Mouse (Mus musculus) kidney, embryonic 14.5 days (tissue): ENCODE results near the gene Fanca. TPM values are rescaled to one million over a fixed set of nuclear protein-coding genes. Genes with fewer than 3 reads are reported as not detected.

Experiments used
- ATAC-seq: fragments of 200-750 bp; cut with Nextera tagmentation; 2 replicates; pipeline ENCODE4 v1.8.0; 2017; ENCODE audit warnings: moderate number of reproducible peaks, mild to moderate bottlenecking, moderate TSS enrichment, moderate library complexity; ENCODE audit not compliant: low FRiP score, low TSS enrichment
- H3K27ac ChIP-seq: fragments of 300-500 bp; sonication (generic); 2 replicates; pipeline ENCODE4 v1.5.1; 2014; ENCODE audit warnings: low read depth, mild to moderate bottlenecking, low read length, moderate library complexity, mixed read lengths
- H3K27me3 ChIP-seq: fragments of 300-500 bp; sonication (generic); 2 replicates; pipeline ENCODE4 v1.6.1; 2014; ENCODE audit warnings: mild to moderate bottlenecking, low read length; ENCODE audit not compliant: control insufficient read depth, insufficient read depth
- H3K36me3 ChIP-seq: fragments of 300-500 bp; sonication (generic); 2 replicates; pipeline ENCODE4 v1.6.1; 2014; ENCODE audit warnings: low read length, mixed read lengths; ENCODE audit not compliant: control insufficient read depth, insufficient read depth
- H3K4me1 ChIP-seq: fragments of 300-500 bp; sonication (generic); 2 replicates; pipeline ENCODE4 v1.6.1; 2014; ENCODE audit warnings: low read length, mixed read lengths; ENCODE audit not compliant: control insufficient read depth, insufficient read depth
- H3K4me2 ChIP-seq: fragments of 300-500 bp; sonication (generic); replicated peaks from 2 replicates; pipeline ENCODE4 v1.6.1; 2014; ENCODE audit warnings: low read depth, mild to moderate bottlenecking, low read length
- H3K4me3 ChIP-seq: fragments of 300-500 bp; sonication (generic); 2 replicates; pipeline ENCODE4 v1.5.1; 2014; ENCODE audit warnings: mild to moderate bottlenecking, low read length
- H3K9ac ChIP-seq: fragments of 300-500 bp; sonication (generic); 2 replicates; pipeline ENCODE4 v1.6.1; 2014; ENCODE audit warnings: low read depth, mild to moderate bottlenecking, low read length, moderate library complexity
- H3K9me3 ChIP-seq: fragments of 300-500 bp; sonication (generic); 2 replicates; pipeline ENCODE4 v1.6.1; 2016; ENCODE audit warnings: low read length; ENCODE audit not compliant: control insufficient read depth
- WGBS: fragments of 180-500 bp; shearing (Covaris S2); extraction: QIAGEN DNeasy Blood & Tissue Kit; methylation state at CpG from one replicate; pipeline ENCODE4 v1.1.7; 2014; 5-methylcytosine and 5-hydroxymethylcytosine counted together
- polyA plus RNA-seq: library from polyadenylated mRNA; unstranded; fragments of >200 nt; fragmentation: Nextera tagmentation; extraction: Ambion mirVana; gene quantifications from 2 replicates; pipeline ENCODE4 v1.2.1, GENCODE M21; 2014

Fanca gene
- 48.7 and 49.9 TPM in 2 replicates for polyA plus RNA-seq

GRCm38 (mm10) chr8:123318467-123318911 is at the start of gene Fanca:
Gene Fanca (minus strand): TSS chr8:123318576.
- peak within 1 kb of the TSS; percentile 66 for H3K4me3 ChIP-seq
- H3K27me3 ChIP-seq, result no peaks in the 10 kb centered on the region
- peak within 1 kb of the TSS; percentile 78 for H3K27ac ChIP-seq
- no peaks in the 10 kb centered on the region for H3K36me3 ChIP-seq
- peak; percentile 99 for ATAC-seq
- 0 out of 2 replicates have a peak, but pooled peaks cover 2% of the 10 kb centered on the region for H3K4me1 ChIP-seq
- H3K4me2 ChIP-seq, result peak within 1 kb of the TSS; percentile 79
- WGBS, result under 1% methylated on average over 24 of the region's 24 CpGs
- H3K9ac ChIP-seq, result peak within 1 kb of the TSS; percentile 75
- H3K9me3 ChIP-seq, result no peaks in the 10 kb centered on the region

DNA sequence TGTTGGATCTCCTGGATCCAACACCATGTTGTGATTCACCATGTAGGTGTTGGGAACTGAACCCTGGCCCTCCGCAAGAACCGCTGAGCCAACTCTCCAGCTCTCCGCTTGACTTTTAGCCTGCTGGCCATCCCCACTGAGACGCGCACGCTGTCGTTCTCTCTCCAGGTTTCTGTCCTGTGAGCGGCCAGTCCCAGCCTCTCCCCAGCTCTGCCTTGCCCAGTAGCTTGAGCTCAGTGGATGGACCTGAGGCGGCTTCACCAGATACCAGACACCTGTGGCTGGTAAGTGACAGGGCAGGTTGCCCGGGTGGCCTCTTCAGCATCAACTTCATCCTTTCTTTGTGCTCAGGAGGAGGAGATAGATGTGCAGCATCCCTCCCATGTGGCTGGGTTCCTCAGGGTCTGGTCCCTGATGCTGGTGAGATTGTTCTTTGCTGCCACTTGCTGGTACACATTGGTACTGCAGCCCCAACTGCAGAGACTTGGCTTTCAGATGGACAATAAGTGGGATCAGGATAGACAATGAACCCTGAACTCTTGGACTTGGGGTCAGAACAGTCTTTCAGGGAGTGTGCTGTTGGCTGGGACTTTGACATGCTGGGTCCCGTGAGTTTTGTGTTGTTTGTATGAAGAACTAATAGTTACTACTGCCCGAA is 42.8 kb upstream of the Fanca start:
- H3K36me3 ChIP-seq, result no peaks in the 10 kb centered on the region
- no peak overlapping the region for H3K4me2 ChIP-seq
- no peak overlapping the region for H3K9ac ChIP-seq
- no peaks in the 10 kb centered on the region for H3K27me3 ChIP-seq
- 53% methylated on average over 12 of the region's 12 CpGs for WGBS
- no peaks in the 10 kb centered on the region for H3K9me3 ChIP-seq
- no peak overlapping the region for H3K4me3 ChIP-seq
- no peak overlapping the region for H3K27ac ChIP-seq
- peak; percentile 71 for ATAC-seq
- H3K4me1 ChIP-seq, result no peaks in the 10 kb centered on the region

- Histone ChIP-seq H3K4me1 (peaks cover 25% of the 10 kb centered on the region), H3K9ac (no peak overlapping the region), H3K4me3 (no peak overlapping the region), H3K36me3 (no peaks in the 10 kb centered on the region), H3K9me3 (no peaks in the 10 kb centered on the region), H3K27ac (no peak overlapping the region), H3K27me3 (no peaks in the 10 kb centered on the region), H3K4me2 (no peak overlapping the region)
- ATAC-seq, result no peak
- 41% methylated on average over 11 of the region's 11 CpGs for WGBS
Measured at GRCm38 (mm10) chr8:123353216-123353615, 34.8 kb upstream of the Fanca start.

- H3K9me3 ChIP-seq, result no peaks in the 10 kb centered on the region
- no peak overlapping the region for H3K4me3 ChIP-seq
- H3K36me3 ChIP-seq, result no peaks in the 10 kb centered on the region
- no peak overlapping the region for H3K4me2 ChIP-seq
- H3K27ac ChIP-seq, result no peak overlapping the region
- no peak for ATAC-seq
- peaks cover 29% of the 10 kb centered on the region for H3K4me1 ChIP-seq
- H3K27me3 ChIP-seq, result no peaks in the 10 kb centered on the region
- no peak overlapping the region for H3K9ac ChIP-seq
- WGBS, result 49% methylated on average over 13 of the region's 13 CpGs
Measured at GRCm38 (mm10) chr8:123352786-123353185, 34.4 kb upstream of the Fanca start.

DNA sequence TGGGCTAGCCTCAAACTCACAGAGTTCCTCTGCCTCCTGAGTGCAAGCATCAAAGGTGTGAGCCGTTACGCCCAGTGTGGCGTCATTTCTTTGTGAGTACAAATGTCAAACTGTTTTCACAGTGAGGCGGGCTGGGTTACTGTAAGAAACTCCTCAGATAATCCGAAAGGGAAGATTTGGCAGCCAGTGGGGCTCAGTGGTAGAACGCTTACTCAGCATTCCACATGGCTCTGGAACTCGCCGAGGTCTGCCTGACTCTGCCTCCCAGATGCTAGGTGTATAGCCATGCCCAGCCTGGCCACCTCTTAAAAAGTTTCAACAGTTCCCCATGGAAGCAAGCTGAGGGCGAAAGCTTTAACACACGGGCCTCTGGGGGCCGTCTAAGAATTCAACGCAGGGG is 33.7 kb upstream of the Fanca start:
- 84% methylated on average over 12 of the region's 12 CpGs for WGBS
- no peak overlapping the region for H3K9ac ChIP-seq
- no peaks in the 10 kb centered on the region for H3K9me3 ChIP-seq
- no peak overlapping the region for H3K4me2 ChIP-seq
- no peak overlapping the region for H3K27ac ChIP-seq
- peaks cover 36% of the 10 kb centered on the region for H3K4me1 ChIP-seq
- H3K27me3 ChIP-seq, result no peaks in the 10 kb centered on the region
- ATAC-seq, result no peak
- H3K4me3 ChIP-seq, result no peak overlapping the region
- H3K36me3 ChIP-seq, result no peaks in the 10 kb centered on the region

DNA sequence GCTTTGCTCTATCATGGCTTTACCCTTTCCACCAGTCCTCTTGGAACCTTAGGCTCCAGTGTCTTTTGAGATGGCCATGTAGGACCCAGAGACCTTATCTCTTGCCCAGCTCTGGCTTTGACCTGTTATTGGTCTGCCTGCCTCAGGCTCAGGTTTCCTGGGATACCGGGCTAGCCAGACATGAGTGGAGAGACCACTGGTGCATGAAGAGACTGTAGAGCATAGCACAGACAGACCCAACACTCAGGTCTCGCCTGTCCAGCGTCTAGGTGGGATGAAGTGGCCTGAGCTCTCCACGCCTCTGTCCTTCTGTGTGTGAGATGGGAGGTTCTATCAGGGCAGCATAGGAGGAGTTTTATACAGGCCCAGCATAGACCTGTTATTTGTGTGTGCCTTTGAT is 30.7 kb upstream of the Fanca start:
- Histone ChIP-seq H3K4me3 (no peak overlapping the region), H3K27ac (peak overlapping the region; percentile 90), H3K4me1 (peaks cover 40% of the 10 kb centered on the region), H3K9me3 (no peaks in the 10 kb centered on the region), H3K9ac (no peak overlapping the region), H3K27me3 (no peaks in the 10 kb centered on the region), H3K4me2 (no peak overlapping the region), H3K36me3 (no peaks in the 10 kb centered on the region)
- WGBS, result 46% methylated on average over 4 of the region's 4 CpGs
- ATAC-seq, result peak; percentile 63

DNA sequence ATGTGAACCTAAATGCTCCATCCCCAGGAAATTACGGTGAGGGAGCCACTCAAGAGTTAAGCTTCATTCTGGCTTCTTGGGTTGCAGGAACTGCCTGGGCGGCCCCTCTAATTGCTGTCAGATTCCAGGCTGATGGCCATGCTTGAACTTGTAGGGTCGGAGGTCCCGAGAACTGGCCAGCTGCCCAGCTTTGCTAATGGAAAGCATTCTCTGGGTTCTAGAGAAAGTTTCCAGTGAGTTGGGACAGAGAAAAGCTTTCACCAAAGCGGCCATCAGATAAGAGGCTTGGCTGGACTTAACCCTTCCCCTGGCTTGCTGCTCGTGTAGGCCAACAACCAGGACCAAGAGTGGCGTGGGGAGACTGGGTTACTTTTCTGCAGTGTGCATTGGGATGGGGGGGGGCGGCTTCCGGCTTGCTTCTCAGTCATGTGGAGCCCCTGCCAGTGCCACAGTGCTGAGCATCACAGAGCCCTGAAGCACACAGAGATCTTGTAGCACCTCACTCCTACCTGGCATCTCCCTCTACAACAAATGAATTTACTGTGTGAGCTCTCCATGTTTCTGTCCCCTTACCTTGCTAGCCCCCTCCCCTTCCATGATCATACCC is 30.0 kb upstream of the Fanca start:
- Histone ChIP-seq H3K27ac (peak overlapping the region; percentile 90), H3K4me1 (peaks cover 45% of the 10 kb centered on the region), H3K9me3 (no peaks in the 10 kb centered on the region), H3K9ac (no peak overlapping the region), H3K4me3 (no peak overlapping the region), H3K4me2 (no peak overlapping the region; the same call in 1 of the 2 replicates), H3K36me3 (no peaks in the 10 kb centered on the region), H3K27me3 (no peaks in the 10 kb centered on the region)
- WGBS, result 13% methylated on average over 9 of the region's 9 CpGs
- peak; percentile 77 for ATAC-seq

GRCm38 (mm10) chr8:123347293-123347692 is 28.9 kb upstream of the Fanca start:
- 57% methylated on average over 2 of the region's 2 CpGs for WGBS
- peak overlapping the region; percentile 90 for H3K27ac ChIP-seq
- H3K36me3 ChIP-seq, result no peaks in the 10 kb centered on the region
- H3K4me2 ChIP-seq, result no peak overlapping the region
- no peaks in the 10 kb centered on the region for H3K27me3 ChIP-seq
- no peaks in the 10 kb centered on the region for H3K9me3 ChIP-seq
- H3K4me3 ChIP-seq, result no peak overlapping the region
- H3K4me1 ChIP-seq, result peaks cover 47% of the 10 kb centered on the region
- ATAC-seq, result no peak
- H3K9ac ChIP-seq, result no peak overlapping the region

GRCm38 (mm10) chr8:123345856-123346255 is 27.5 kb upstream of the Fanca start:
- no peak overlapping the region for H3K27ac ChIP-seq
- no peaks in the 10 kb centered on the region for H3K27me3 ChIP-seq
- H3K9ac ChIP-seq, result no peak overlapping the region
- WGBS, result 88% methylated on average over 6 of the region's 6 CpGs
- H3K36me3 ChIP-seq, result no peaks in the 10 kb centered on the region
- no peak for ATAC-seq
- no peaks in the 10 kb centered on the region for H3K9me3 ChIP-seq
- H3K4me2 ChIP-seq, result no peak overlapping the region
- no peak overlapping the region for H3K4me3 ChIP-seq
- peaks cover 47% of the 10 kb centered on the region for H3K4me1 ChIP-seq
